ENCODE assay signal across 7 mouse cellular contexts in genomic region chr16:4212963-4213798, GRCm38 (mm10). TPM values are rescaled to one million over a fixed set of nuclear protein-coding genes. Genes with fewer than 3 reads are reported as not detected.
A peak's percentile ranks its signal among the peaks of the same experiment; 100 is the strongest.
DNase-seq lines count a peak whose midpoint lies in the region; ATAC-seq and TF ChIP-seq lines count a peak whose summit lies in the region.

No protein-coding gene starts in this region.

- H3K9ac ChIP-seq in intestine, postnatal 0 days (ENCODE audit: low read depth, low read length) = peak overlapping the region; percentile 98
- peak overlapping the region; percentile 97 for H3K9ac ChIP-seq in limb, embryonic 14.5 days (ENCODE audit: low read depth, low read length, severe bottlenecking)
- peak overlapping the region; percentile 91 for H3K9ac ChIP-seq in midbrain, embryonic 15.5 days

- 0 out of 2 replicates have a peak, but pooled peaks cover 5% of the 10 kb centered on the region for H3K4me1 ChIP-seq in intestine, postnatal 0 days (replicated peaks; ENCODE audit: control insufficient read depth, insufficient read depth, low read length)
- peaks cover 18% of the 10 kb centered on the region for H3K4me1 ChIP-seq in limb, embryonic 14.5 days (ENCODE audit: control insufficient read depth, insufficient read depth, low read length)
- peaks cover 35% of the 10 kb centered on the region for H3K4me1 ChIP-seq in midbrain, embryonic 15.5 days

- H3K4me2 ChIP-seq in intestine, postnatal 0 days (replicated peaks; ENCODE audit: low read depth) = peak overlapping the region; percentile 90
- H3K4me2 ChIP-seq in limb, embryonic 14.5 days (replicated peaks; ENCODE audit: low read depth, low read length, severe bottlenecking) = peak overlapping the region; percentile 70
- peak overlapping the region; percentile 74 for H3K4me2 ChIP-seq in midbrain, embryonic 15.5 days

- DNase-seq in adrenal gland, adult 2 months = peak; percentile 81
- peak; percentile 31 for DNase-seq in embryo, embryonic 11.5 days (ENCODE audit: low read depth, low spot score)
- DNase-seq in gastrocnemius, postnatal 4 days (ENCODE audit: low spot score in 2 of 2) = peak; percentile 66 to 79
- DNase-seq in limb, embryonic 14.5 days (ENCODE audit: low spot score) = peak; percentile 63
- peak; percentile 59 to 78 for DNase-seq in spleen, adult 18-20 months

- no peak for TF ChIP-seq POLR2A in limb, embryonic 14.5 days (IDR thresholded peaks at IDR 0.05; ENCODE audit: borderline replicate concordance, extremely low read depth, insufficient read depth, insufficient read length)

- peak overlapping the region; percentile 92 for H3K4me3 ChIP-seq in intestine, postnatal 0 days (ENCODE audit: low read depth, low read length)
- H3K4me3 ChIP-seq in limb, embryonic 14.5 days (replicated peaks; ENCODE audit: low read length) = peak overlapping the region; percentile 99
- H3K4me3 ChIP-seq in midbrain, embryonic 15.5 days = peak overlapping the region; percentile 99

- no peaks in the 10 kb centered on the region for H3K27me3 ChIP-seq in intestine, postnatal 0 days (replicated peaks; ENCODE audit: control insufficient read depth, insufficient read depth, low read length)
- no peaks in the 10 kb centered on the region for H3K27me3 ChIP-seq in limb, embryonic 14.5 days (ENCODE audit: control insufficient read depth, insufficient read depth, low read length)
- H3K27me3 ChIP-seq in midbrain, embryonic 15.5 days (replicated peaks) = peaks cover 3% of the 10 kb centered on the region; the same call in 1 of the 2 replicates

- H3K9me3 ChIP-seq in intestine, postnatal 0 days (ENCODE audit: control insufficient read depth) = no peaks in the 10 kb centered on the region
- H3K9me3 ChIP-seq in limb, embryonic 14.5 days (ENCODE audit: control insufficient read depth, low read length) = no peaks in the 10 kb centered on the region
- H3K9me3 ChIP-seq in midbrain, embryonic 15.5 days = no peaks in the 10 kb centered on the region

- H3K27ac ChIP-seq in intestine, postnatal 0 days (ENCODE audit: low read depth, low read length) = peak overlapping the region; percentile 96
- peak overlapping the region; percentile 100 for H3K27ac ChIP-seq in limb, embryonic 14.5 days (replicated peaks; ENCODE audit: low read depth, low read length)
- H3K27ac ChIP-seq in midbrain, embryonic 15.5 days = peak overlapping the region; percentile 98

- peak; percentile 43 for TF ChIP-seq CTCF in intestine, postnatal 0 days (IDR thresholded peaks at IDR 0.05; ENCODE audit: low read depth)

- peak; percentile 64 for ATAC-seq in intestine, postnatal 0 days
- ATAC-seq in limb, embryonic 14.5 days (ENCODE audit: low FRiP score, low read depth) = peak; percentile 52
- peak; percentile 64 for ATAC-seq in midbrain, embryonic 15.5 days (replicated peaks)

- WGBS in intestine, postnatal 0 days = under 1% methylated on average over 87 of the region's 128 CpGs
- WGBS in limb, embryonic 14.5 days = under 1% methylated on average over 37 of the region's 128 CpGs
- under 1% methylated on average over 72 of the region's 128 CpGs for WGBS in midbrain, embryonic 15.5 days

- H3K36me3 ChIP-seq in intestine, postnatal 0 days (ENCODE audit: control insufficient read depth, insufficient read depth) = no peaks in the 10 kb centered on the region
- H3K36me3 ChIP-seq in limb, embryonic 14.5 days (ENCODE audit: control insufficient read depth, insufficient read depth, low read length) = no peaks in the 10 kb centered on the region
- H3K36me3 ChIP-seq in midbrain, embryonic 15.5 days (replicated peaks) = no peaks in the 10 kb centered on the region

RNA-seq across cellular contexts. Expression of gene Crebbp, which starts 0.6 kb away (rescaled TPM):
- total RNA-seq in adrenal gland, adult 2 months (2021) = 10 to 100 TPM; 39.7 to 72.3 TPM
- 22.9 and 38.1 TPM in 2 replicates for polyA plus RNA-seq in adrenal gland, adult 2 months (2012; rRNA removed)
- total RNA-seq in gastrocnemius, postnatal 4 days (2021) = 10 to 100 TPM; 59.2 to 64.6 TPM
- polyA plus RNA-seq in intestine, postnatal 0 days (2015; fragmentation: Nextera tagmentation; extraction: Ambion mirVana) = 22.7 and 33.1 TPM in 2 replicates
- 31.3 and 36.7 TPM in 2 replicates for polyA plus RNA-seq in limb, embryonic 14.5 days (2012; rRNA removed)
- polyA plus RNA-seq in limb, embryonic 14.5 days (2014; fragmentation: Nextera tagmentation; extraction: Ambion mirVana) = 55.7 and 60.5 TPM in 2 replicates
- 40.9 and 41.4 TPM in 2 replicates for polyA plus RNA-seq in midbrain, embryonic 15.5 days (2015; fragmentation: Nextera tagmentation; extraction: Ambion mirVana)

Comparison
In these comparisons a context has a peak if more than half of its experiments do, and no peak if none do; other contexts are left out.
1. Peak in every context shown above with its lines: DNase-seq, ATAC-seq, H3K4me3 ChIP-seq and H3K27ac ChIP-seq.
2. DNase-seq: peak in every context shown above with its lines; median percentile 81 in adrenal gland, adult 2 months; 72 in gastrocnemius, postnatal 4 days; 68 in spleen, adult 18-20 months; 63 in limb, embryonic 14.5 days; 31 in embryo, embryonic 11.5 days.